Mouse (Mus musculus) gastrocnemius, adult 2 months (tissue): ENCODE data around the gene Rhobtb3. TPM values are rescaled to one million over a fixed set of nuclear protein-coding genes. Genes with fewer than 3 reads are reported as not detected.

Source experiments
- DNase-seq: peaks from one replicate; pipeline ENCODE4 v3.0.0; 2022
- H3K27ac ChIP-seq: fragments of 200-600 bp; 2 replicates; pipeline ENCODE4 v1.8.1; 2022; ENCODE audit warnings: mild to moderate bottlenecking
- H3K4me3 ChIP-seq: fragments of 200-600 bp; 2 replicates; pipeline ENCODE4 v1.8.1; 2022; ENCODE audit warnings: mild to moderate bottlenecking, moderate library complexity
- CTCF ChIP-seq: fragments of 200-600 bp; IDR thresholded peaks from 2 replicates; pipeline ENCODE4 v1.8.1; 2022; ENCODE audit warnings: antibody characterized with exemption, mild to moderate bottlenecking, moderate library complexity
- intact Hi-C: fragments of 180-260 bp; cut with DNase I; formaldehyde crosslinking; loops from one replicate; pipeline ENCODE4 v1.15.1; 2025
- total RNA-seq, 2 experiments: library from RNA; stranded (reverse); gene quantifications; 2 replicates each; pipeline ENCODE4 v1.2.3; 2021

The Rhobtb3 gene
- total RNA-seq, 2 experiments from 2014 or later, result 16.7 to 16.9 TPM

- no peak for DNase-seq
- Histone ChIP-seq H3K27ac (no peak overlapping the region), H3K4me3 (no peak overlapping the region)
- intact Hi-C loops, result loop anchor here (5.0 to 10.0 kb wide), 3 partner anchors 32 to 170 kb away; partner anchors contain the start of gene Ell2
- no peak for TF ChIP-seq CTCF
Measured at GRCm38 (mm10) chr13:75874608-75875376, 68.9 kb downstream of the Rhobtb3 start.

- intact Hi-C loops, result no loop called here
- DNase-seq, result no peak
- Histone ChIP-seq H3K27ac (no peak overlapping the region), H3K4me3 (no peak overlapping the region)
- no peak for TF ChIP-seq CTCF
Measured at GRCm38 (mm10) chr13:75867876-75868275, 75.8 kb downstream of the Rhobtb3 start.

GRCm38 (mm10) chr13:75865486-75866184 lies 78.1 kb downstream of the Rhobtb3 start:
- TF ChIP-seq CTCF, result no peak
- DNase-seq, result no peak
- Histone ChIP-seq H3K4me3 (no peak overlapping the region), H3K27ac (no peak overlapping the region)
- intact Hi-C loops, result no loop called here

GRCm38 (mm10) chr13:75859264-75859844 lies 84.4 kb downstream of the Rhobtb3 start:
- TF ChIP-seq CTCF, result no peak
- no peak overlapping the region for H3K4me3 ChIP-seq
- DNase-seq, result no peak
- intact Hi-C loops, result no loop called here
- no peak overlapping the region for H3K27ac ChIP-seq

- no peak for DNase-seq
- no peak overlapping the region for H3K4me3 ChIP-seq
- TF ChIP-seq CTCF, result no peak
- H3K27ac ChIP-seq, result no peak overlapping the region
- intact Hi-C loops, result no loop called here
Measured at GRCm38 (mm10) chr13:75853118-75853517, 90.6 kb downstream of the Rhobtb3 start.

- no peak overlapping the region for H3K27ac ChIP-seq
- intact Hi-C loops, result no loop called here
- no peak for DNase-seq
- no peak for TF ChIP-seq CTCF
- H3K4me3 ChIP-seq, result no peak overlapping the region
Measured at GRCm38 (mm10) chr13:75852027-75852426, 91.7 kb downstream of the Rhobtb3 start.

- DNase-seq, result no peak
- TF ChIP-seq CTCF, result no peak
- intact Hi-C loops, result no loop called here
- Histone ChIP-seq H3K4me3 (no peak overlapping the region), H3K27ac (no peak overlapping the region)
Measured at GRCm38 (mm10) chr13:75847027-75847426, 96.7 kb downstream of the Rhobtb3 start.

- intact Hi-C loops, result no loop called here
- Histone ChIP-seq H3K27ac (no peak overlapping the region), H3K4me3 (no peak overlapping the region)
- TF ChIP-seq CTCF, result no peak
- no peak for DNase-seq
Measured at GRCm38 (mm10) chr13:75845519-75846166, 98.1 kb downstream of the Rhobtb3 start.

GRCm38 (mm10) chr13:75844833-75845518 lies 98.7 kb downstream of the Rhobtb3 start:
- H3K27ac ChIP-seq, result no peak overlapping the region
- no peak for DNase-seq
- no peak for TF ChIP-seq CTCF
- H3K4me3 ChIP-seq, result no peak overlapping the region
- intact Hi-C loops, result loop anchor here (5.0 kb wide), 1 partner anchor 32 kb away; no protein-coding TSS in a partner anchor

- no peak for TF ChIP-seq CTCF
- Histone ChIP-seq H3K4me3 (no peak overlapping the region), H3K27ac (no peak overlapping the region)
- DNase-seq, result no peak
- intact Hi-C loops, result loop anchor here (5.0 kb wide), 1 partner anchor 33 kb away; no protein-coding TSS in a partner anchor
Measured at GRCm38 (mm10) chr13:75843993-75844683, 99.6 kb downstream of the Rhobtb3 start.

- no peak for TF ChIP-seq CTCF
- H3K4me3 ChIP-seq, result no peak overlapping the region
- intact Hi-C loops, result loop anchor here (5.0 kb wide), 1 partner anchor 34 kb away; no protein-coding TSS in a partner anchor
- no peak overlapping the region for H3K27ac ChIP-seq
- DNase-seq, result no peak
Measured at GRCm38 (mm10) chr13:75843331-75843730, 100.4 kb downstream of the Rhobtb3 start.
